13 mouse cellular contexts compared by ENCODE assay signal in genomic region chr3:86750652-86751051, GRCm38 (mm10).
DNase-seq lines count a peak whose midpoint lies in the region; ATAC-seq lines count a peak whose summit lies in the region.
"Had no signal": no experiment of that assay in that cellular context is flagged by ENCODE, and none has a peak within 500 bp of the region (broad histone marks: within the 10 kb centered on the region; RNA-seq: fewer than 3 reads in every experiment).

No protein-coding gene starts in this region.

- H3K4me1 ChIP-seq in hindbrain, embryonic 11.5 days (replicated peaks; ENCODE audit: control insufficient read depth, insufficient read depth, low read length), result no peaks in the 10 kb centered on the region; the same call in 1 of the 2 replicates
- peaks cover 12% of the 10 kb centered on the region; the same call in 1 of the 2 replicates for H3K4me1 ChIP-seq in hindbrain, embryonic 10.5 days (replicated peaks)
- H3K4me1 ChIP-seq in hindbrain, embryonic 16.5 days (ENCODE audit: control insufficient read depth, insufficient read depth, low read depth, low read length), result peaks cover 11% of the 10 kb centered on the region; the same call in 1 of the 2 replicates
- H3K4me1 ChIP-seq in midbrain, embryonic 12.5 days, result peaks cover 17% of the 10 kb centered on the region
- H3K4me1 ChIP-seq: heart, embryonic 13.5 days had no signal

- 0 out of 2 replicates have a peak overlapping the region, but pooled peaks have one; percentile 20 for H3K27ac ChIP-seq in hindbrain, embryonic 11.5 days (ENCODE audit: low read depth, low read length)
- H3K27ac ChIP-seq in hindbrain, embryonic 10.5 days, result no peak overlapping the region
- H3K27ac ChIP-seq in hindbrain, embryonic 16.5 days (ENCODE audit: low read depth, low read length), result peak overlapping the region; percentile 15
- H3K27ac ChIP-seq in midbrain, embryonic 12.5 days (replicated peaks), result peak overlapping the region; percentile 55
- H3K27ac ChIP-seq: heart, embryonic 13.5 days had no signal

- no peaks in the 10 kb centered on the region for H3K9me3 ChIP-seq in hindbrain, embryonic 11.5 days (ENCODE audit: control insufficient read depth, low read length)
- H3K9me3 ChIP-seq in hindbrain, embryonic 10.5 days, result no peaks in the 10 kb centered on the region
- H3K9me3 ChIP-seq in hindbrain, embryonic 16.5 days (ENCODE audit: control insufficient read depth, low read length), result no peaks in the 10 kb centered on the region
- no peaks in the 10 kb centered on the region for H3K9me3 ChIP-seq in midbrain, embryonic 12.5 days
- H3K9me3 ChIP-seq: heart, embryonic 13.5 days had no signal

- H3K27me3 ChIP-seq in hindbrain, embryonic 11.5 days (ENCODE audit: control insufficient read depth, insufficient read depth, low read length), result no peaks in the 10 kb centered on the region
- no peaks in the 10 kb centered on the region for H3K27me3 ChIP-seq in hindbrain, embryonic 10.5 days (ENCODE audit: insufficient read depth, poor library complexity, severe bottlenecking)
- no peaks in the 10 kb centered on the region for H3K27me3 ChIP-seq in hindbrain, embryonic 16.5 days (replicated peaks; ENCODE audit: control insufficient read depth, insufficient read depth, low read length)
- 0 out of 2 replicates have a peak, but pooled peaks cover 3% of the 10 kb centered on the region for H3K27me3 ChIP-seq in midbrain, embryonic 12.5 days
- H3K27me3 ChIP-seq: heart, embryonic 13.5 days had no signal

- no peak overlapping the region for H3K4me2 ChIP-seq in hindbrain, embryonic 11.5 days (replicated peaks; ENCODE audit: low read depth, low read length)
- H3K4me2 ChIP-seq in hindbrain, embryonic 16.5 days (ENCODE audit: low read length), result peak overlapping the region; percentile 5
- H3K4me2 ChIP-seq in midbrain, embryonic 12.5 days (replicated peaks), result peak overlapping the region; percentile 21
- H3K4me2 ChIP-seq: heart, embryonic 13.5 days had no signal

- no peaks in the 10 kb centered on the region for H3K36me3 ChIP-seq in hindbrain, embryonic 11.5 days (ENCODE audit: control insufficient read depth, insufficient read depth, low read length)
- H3K36me3 ChIP-seq in hindbrain, embryonic 10.5 days, result no peaks in the 10 kb centered on the region
- H3K36me3 ChIP-seq in hindbrain, embryonic 16.5 days (ENCODE audit: control insufficient read depth, insufficient read depth, low read length), result no peaks in the 10 kb centered on the region
- H3K36me3 ChIP-seq in midbrain, embryonic 12.5 days, result no peaks in the 10 kb centered on the region
- H3K36me3 ChIP-seq: heart, embryonic 13.5 days had no signal

- H3K4me3 ChIP-seq in hindbrain, embryonic 11.5 days (ENCODE audit: low read depth, low read length), result no peak overlapping the region
- no peak overlapping the region for H3K4me3 ChIP-seq in hindbrain, embryonic 10.5 days
- H3K4me3 ChIP-seq in hindbrain, embryonic 16.5 days (ENCODE audit: low read length), result no peak overlapping the region
- no peak overlapping the region for H3K4me3 ChIP-seq in midbrain, embryonic 12.5 days
- H3K4me3 ChIP-seq: heart, embryonic 13.5 days had no signal

- WGBS in hindbrain, embryonic 11.5 days, result 36% methylated on average over 7 of the region's 7 CpGs
- 40% methylated on average over 7 of the region's 7 CpGs for WGBS in hindbrain, embryonic 10.5 days
- 19% methylated on average over 7 of the region's 7 CpGs for WGBS in hindbrain, embryonic 16.5 days
- WGBS in midbrain, embryonic 12.5 days, result 17% methylated on average over 7 of the region's 7 CpGs

- H3K9ac ChIP-seq in hindbrain, embryonic 11.5 days (ENCODE audit: low read depth, low read length), result peak overlapping the region; percentile 34; the same call in 1 of the 2 replicates
- peak overlapping the region; percentile 13 for H3K9ac ChIP-seq in hindbrain, embryonic 16.5 days (ENCODE audit: low read depth, low read length)
- no peak overlapping the region for H3K9ac ChIP-seq in midbrain, embryonic 12.5 days (replicated peaks)
- H3K9ac ChIP-seq: heart, embryonic 13.5 days had no signal

- no peak for DNase-seq in hindbrain, embryonic 11.5 days (ENCODE audit: low spot score)
- DNase-seq in hindbrain, embryonic 10.5 days (ENCODE audit: low spot score), result no peak
- peak; percentile 71 for DNase-seq in retina, postnatal 1 day
- no peak for DNase-seq in ovary, adult 18-20 months (ENCODE audit: low spot score)
- no peak for DNase-seq in adrenal gland, postnatal 14 days
- DNase-seq in cerebellum, postnatal 14 days, result no peak
- DNase-seq: B cell, adult 2 months; cerebellum, adult 11 months; right cerebral cortex, postnatal 4 days; thymus, adult 18-20 months had no signal

- ATAC-seq in hindbrain, embryonic 11.5 days (ENCODE audit: low FRiP score), result no peak
- ATAC-seq in hindbrain, embryonic 16.5 days, result no peak
- 0 out of 2 replicates have a peak, but pooled peaks have one; percentile 38 for ATAC-seq in midbrain, embryonic 12.5 days (ENCODE audit: low FRiP score, low read depth)
